Mouse (Mus musculus): ENCODE data around the gene Dmbx1.

DNA sequence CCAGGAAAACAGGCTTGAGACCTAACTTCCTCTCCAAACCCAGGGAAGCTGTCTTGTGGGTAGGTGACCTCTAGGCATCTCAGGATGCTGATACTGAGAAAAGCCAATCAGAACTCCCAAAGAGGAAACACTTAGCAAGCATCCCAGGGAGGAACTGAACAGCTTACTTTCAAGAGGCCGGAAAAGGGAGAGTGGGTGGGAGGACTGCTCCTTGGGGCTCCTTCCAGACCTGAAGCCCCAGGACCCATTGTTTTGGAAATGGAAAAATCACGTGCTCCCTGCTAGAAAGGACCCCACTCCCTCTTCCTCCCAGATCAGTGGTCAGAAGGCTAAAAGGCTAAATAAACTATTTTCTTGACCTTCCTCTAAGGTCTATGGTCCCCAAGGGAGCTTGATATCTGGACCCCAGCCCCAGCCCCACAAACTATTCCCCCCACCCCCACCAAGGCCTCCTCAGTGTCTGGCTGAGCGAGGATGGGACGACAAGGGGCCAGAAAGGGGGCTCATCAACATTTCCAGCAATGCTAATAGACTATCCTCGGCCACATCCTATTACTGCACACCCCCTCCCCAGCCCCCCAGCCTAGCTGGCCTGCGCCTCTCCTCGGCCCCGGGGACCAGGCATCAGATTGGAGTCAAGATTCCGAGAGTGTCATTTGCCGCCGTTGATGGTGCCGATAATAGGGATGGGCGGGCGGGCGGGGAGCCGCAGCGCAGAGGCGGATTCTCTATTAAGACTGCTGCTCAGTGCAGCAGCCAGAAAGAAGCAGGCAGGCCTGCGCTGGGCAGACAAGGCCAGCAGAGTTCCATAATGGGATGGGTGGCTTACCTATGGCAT is 15.1 kb upstream of the Dmbx1 start:
- TF ChIP-seq CTCF (IDR thresholded peaks at IDR 0.05; ENCODE audit: insufficient read depth, low read depth, low read length) (no peak), POLR2A (IDR thresholded peaks at IDR 0.05; ENCODE audit: insufficient read depth, low read depth, low read length) (no peak)

Measured in olfactory bulb, adult 2 months (tissue).